Mouse (Mus musculus) MEL (cell line): ENCODE data around the gene Wdfy3.

ENCODE experiments used
- CHD2 ChIP-seq: IDR thresholded peaks from 2 replicates; pipeline ENCODE4 v1.6.1; 2011; ENCODE audit warnings: low read length, improper control_type of control experiment
- POLR2A ChIP-seq, 2 experiments: IDR thresholded peaks; 2 replicates each; pipeline ENCODE4 v1.6.1; 2011 to 2012; ENCODE audit warnings: low read length in 2 of 2, mild to moderate bottlenecking in 2 of 2, control low read depth in 1 of 2, improper control_type of control experiment in 1 of 2, low read depth in 1 of 2, moderate library complexity in 1 of 2; ENCODE audit not compliant: control insufficient read depth in 1 of 2, insufficient read depth in 1 of 2, poor library complexity in 1 of 2
- USF1 ChIP-seq: IDR thresholded peaks from 2 replicates; pipeline ENCODE4 v1.6.1; 2014; ENCODE audit warnings: low read depth, mild to moderate bottlenecking, inconsistent platforms, low read length, improper control_type of control experiment, moderate library complexity

DNA sequence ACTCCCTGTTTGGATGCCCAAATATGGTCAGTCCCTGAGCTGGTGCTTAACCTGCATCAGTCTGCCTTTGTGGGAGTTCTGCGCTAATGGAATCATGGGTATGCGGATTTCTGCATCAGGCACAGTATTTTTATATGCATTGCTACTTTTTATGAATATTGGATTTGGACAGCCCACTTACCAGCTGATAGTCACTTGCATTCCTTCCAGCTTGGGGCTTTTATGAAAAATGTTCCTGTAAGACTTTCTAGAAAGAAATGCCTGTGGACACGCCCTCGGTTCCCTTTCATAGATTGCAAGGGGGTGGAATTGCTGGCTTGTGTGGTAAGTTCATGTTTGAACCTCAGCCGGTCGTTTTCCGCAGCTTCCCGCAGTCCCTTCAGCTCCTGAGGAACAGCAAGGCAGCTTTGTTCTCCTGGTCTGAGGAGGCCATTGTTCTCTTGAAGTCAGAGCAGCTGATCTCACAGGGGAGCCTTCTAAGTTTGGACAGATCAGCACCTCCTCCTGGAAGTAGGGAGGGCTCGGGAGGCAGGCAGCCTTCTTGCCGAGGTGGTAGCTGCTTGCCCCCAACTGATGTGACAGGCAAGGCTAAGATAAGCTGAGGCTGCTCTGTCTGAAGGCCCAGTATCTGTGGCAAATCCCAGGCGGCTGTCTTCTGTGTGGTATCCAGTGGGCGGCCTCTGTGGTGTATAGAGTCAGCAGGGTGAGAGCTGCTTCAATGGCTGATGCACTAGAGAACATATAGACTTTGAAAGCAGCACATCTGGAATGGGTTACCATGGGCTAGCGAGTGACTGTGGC, 244.4 kb downstream of the Wdfy3 start:
- TF ChIP-seq CHD2 = no peak
- no peak for TF ChIP-seq USF1
- TF ChIP-seq POLR2A (IDR thresholded peaks at IDR 0.05; ENCODE audit: control insufficient read depth in 1 of 2, insufficient read depth in 1 of 2, low read depth in 1 of 2, low read length in 2 of 2, poor library complexity in 1 of 2) = no peak
